21 mouse cellular contexts compared by ENCODE assay signal in the genomic region with DNA sequence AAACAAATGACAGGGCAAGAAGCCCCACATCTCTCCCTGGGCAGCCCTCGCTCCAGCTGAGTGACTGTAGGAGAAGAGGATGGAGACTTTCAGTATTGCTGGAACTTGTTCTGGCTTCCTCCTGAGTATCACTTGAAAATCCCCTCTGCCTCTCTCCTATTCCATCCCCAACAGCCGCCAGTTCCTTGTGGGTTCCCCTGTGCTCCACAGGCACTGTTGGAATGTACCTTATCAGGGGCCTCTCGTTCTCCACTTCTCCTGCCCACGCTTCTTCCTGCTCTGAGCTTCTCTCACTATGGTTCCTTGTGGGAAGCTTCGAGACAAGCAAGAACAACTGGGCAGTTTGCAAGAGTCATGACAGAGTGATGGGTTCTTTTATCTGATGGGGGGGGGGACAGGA. TPM values are rescaled to one million over a fixed set of nuclear protein-coding genes. Genes with fewer than 3 reads are reported as not detected.
A peak's percentile ranks its signal among the peaks of the same experiment; 100 is the strongest.
DNase-seq lines count a peak whose midpoint lies in the region; ATAC-seq and TF ChIP-seq lines count a peak whose summit lies in the region.
"Had no signal": no experiment of that assay in that cellular context is flagged by ENCODE, and none has a peak within 500 bp of the region (broad histone marks: within the 10 kb centered on the region; RNA-seq: fewer than 3 reads in every experiment).

No protein-coding gene starts in this region.

- peak; percentile 69 for ATAC-seq in heart, embryonic 16.5 days (replicated peaks; ENCODE audit: extremely low read depth, insufficient read depth, low FRiP score)
- ATAC-seq in lung, embryonic 16.5 days (ENCODE audit: low read depth), result peak; percentile 77
- ATAC-seq: forebrain, embryonic 16.5 days; midbrain, embryonic 15.5 days had no signal

- H3K9ac ChIP-seq in heart, embryonic 16.5 days (ENCODE audit: low read length), result no peak overlapping the region
- H3K9ac ChIP-seq in lung, embryonic 16.5 days (ENCODE audit: low read length), result no peak overlapping the region
- no peak overlapping the region for H3K9ac ChIP-seq in MEL (ENCODE audit: control insufficient read depth, low read depth, low read length, poor library complexity, severe bottlenecking)
- H3K9ac ChIP-seq: hindbrain, embryonic 15.5 days; midbrain, embryonic 15.5 days had no signal

- no peaks in the 10 kb centered on the region for H3K79me2 ChIP-seq in MEL (ENCODE audit: control insufficient read depth, insufficient read depth, low read length, poor library complexity)

- TF ChIP-seq RAD21 in MEL (IDR thresholded peaks at IDR 0.05; ENCODE audit: low read depth, low read length), result no peak

- no peak for TF ChIP-seq POLR2A in MEL (IDR thresholded peaks at IDR 0.05; ENCODE audit: control insufficient read depth in 1 of 2, insufficient read depth in 1 of 2, low read depth in 1 of 2, low read length in 2 of 2, poor library complexity in 1 of 2)

- H3K27ac ChIP-seq in heart, embryonic 10.5 days, result peak overlapping the region; percentile 42; the same call in 1 of the 2 replicates
- 0 out of 2 replicates have a peak overlapping the region, but pooled peaks have one; percentile 2 for H3K27ac ChIP-seq in heart, embryonic 16.5 days (ENCODE audit: low read length)
- no peak overlapping the region for H3K27ac ChIP-seq in lung, embryonic 16.5 days (ENCODE audit: low read length)
- no peak overlapping the region for H3K27ac ChIP-seq in MEL (ENCODE audit: control insufficient read depth, low read depth, low read length)
- H3K27ac ChIP-seq: forebrain, embryonic 10.5 days; hindbrain, embryonic 15.5 days; kidney, postnatal 0 days; midbrain, embryonic 15.5 days had no signal

- no peak for TF ChIP-seq CTCF in MEL (IDR thresholded peaks at IDR 0.05 in 2 of 3, conservative IDR thresholded peaks at IDR 0.05 in 1 of 3; ENCODE audit: control insufficient read depth in 1 of 3, insufficient read depth in 1 of 3, low read depth in 2 of 3, low read length in 3 of 3, poor library complexity in 1 of 3, severe bottlenecking in 1 of 3)

- no peaks in the 10 kb centered on the region for H3K36me3 ChIP-seq in heart, embryonic 10.5 days
- H3K36me3 ChIP-seq in heart, embryonic 16.5 days (ENCODE audit: control insufficient read depth, insufficient read depth), result no peaks in the 10 kb centered on the region
- no peaks in the 10 kb centered on the region for H3K36me3 ChIP-seq in lung, embryonic 16.5 days (ENCODE audit: control insufficient read depth, insufficient read depth, low read length)
- H3K36me3 ChIP-seq in MEL (ENCODE audit: control insufficient read depth in 1 of 2, insufficient read depth in 2 of 2, low read length in 2 of 2), result no peaks in the 10 kb centered on the region
- H3K36me3 ChIP-seq: forebrain, embryonic 10.5 days; G1E; hindbrain, embryonic 15.5 days; midbrain, embryonic 15.5 days had no signal

- H3K9me3 ChIP-seq in heart, embryonic 10.5 days, result no peaks in the 10 kb centered on the region
- no peaks in the 10 kb centered on the region for H3K9me3 ChIP-seq in heart, embryonic 16.5 days (replicated peaks; ENCODE audit: control insufficient read depth, low read length)
- H3K9me3 ChIP-seq in lung, embryonic 16.5 days (ENCODE audit: control insufficient read depth, low read length), result no peaks in the 10 kb centered on the region
- H3K9me3 ChIP-seq in MEL (replicated peaks; ENCODE audit: insufficient read depth, low read length), result no peaks in the 10 kb centered on the region
- H3K9me3 ChIP-seq: forebrain, embryonic 10.5 days; hindbrain, embryonic 15.5 days; midbrain, embryonic 15.5 days had no signal

- no peak for DNase-seq in heart, embryonic 10.5 days (ENCODE audit: low spot score)
- no peak for DNase-seq in heart, adult 18-20 months
- no peak for DNase-seq in heart, adult 8-10 months (ENCODE audit: low spot score)
- no peak for DNase-seq in lung, adult 18-20 months
- DNase-seq in MEL (ENCODE audit: low read depth, low spot score), result peak; percentile 14
- DNase-seq in neural tube, embryonic 10.5 days (ENCODE audit: extremely low spot score, low spot score), result no peak
- DNase-seq: adrenal gland, adult 2 months; cerebellum, adult 11-12 months; cerebellum, postnatal 14 days; gastrocnemius, postnatal 10 days; kidney, adult 2 months; layer of hippocampus, adult 9-11 months had no signal

- peak overlapping the region; percentile 36; the same call in 1 of the 2 replicates for H3K4me2 ChIP-seq in heart, embryonic 16.5 days (ENCODE audit: low read depth, low read length)
- H3K4me2 ChIP-seq in lung, embryonic 16.5 days (ENCODE audit: low read depth, low read length), result no peak overlapping the region
- H3K4me2 ChIP-seq: hindbrain, embryonic 15.5 days; midbrain, embryonic 15.5 days had no signal

- TF ChIP-seq EP300 in MEL (IDR thresholded peaks at IDR 0.05; ENCODE audit: low read depth in 1 of 2, low read length in 2 of 2), result no peak

- H3K4me1 ChIP-seq in heart, embryonic 10.5 days, result peaks cover 39% of the 10 kb centered on the region
- H3K4me1 ChIP-seq in heart, embryonic 16.5 days (ENCODE audit: control insufficient read depth, insufficient read depth, low read length), result peaks cover 27% of the 10 kb centered on the region
- peaks cover 7% of the 10 kb centered on the region; the same call in 1 of the 2 replicates for H3K4me1 ChIP-seq in lung, embryonic 16.5 days (replicated peaks; ENCODE audit: control insufficient read depth, insufficient read depth, low read length)
- H3K4me1 ChIP-seq in MEL (ENCODE audit: control insufficient read depth in 1 of 2, insufficient read depth in 2 of 2, low read length in 2 of 2), result peaks cover 0 to 9% of the 10 kb centered on the region in 2 experiments; a peak in 1 of 4 replicates
- H3K4me1 ChIP-seq: forebrain, embryonic 10.5 days had no signal

- H3K4me3 ChIP-seq in heart, embryonic 10.5 days, result no peak overlapping the region
- H3K4me3 ChIP-seq in heart, embryonic 16.5 days (ENCODE audit: low read length), result no peak overlapping the region
- H3K4me3 ChIP-seq in lung, embryonic 16.5 days (ENCODE audit: low read length), result no peak overlapping the region
- H3K4me3 ChIP-seq in MEL (ENCODE audit: control insufficient read depth in 1 of 2, insufficient read depth in 1 of 2, low read depth in 2 of 2, low read length in 2 of 2), result no peak overlapping the region
- H3K4me3 ChIP-seq: forebrain, embryonic 10.5 days; hindbrain, embryonic 15.5 days; midbrain, embryonic 15.5 days had no signal

- WGBS in heart, embryonic 10.5 days, result 16% methylated on average over 5 of the region's 5 CpGs
- 23% methylated on average over 5 of the region's 5 CpGs for WGBS in heart, embryonic 16.5 days
- 38% methylated on average over 5 of the region's 5 CpGs for WGBS in lung, embryonic 16.5 days

- no peaks in the 10 kb centered on the region for H3K27me3 ChIP-seq in heart, embryonic 10.5 days (ENCODE audit: insufficient read depth, poor library complexity, severe bottlenecking)
- H3K27me3 ChIP-seq in heart, embryonic 16.5 days (ENCODE audit: control insufficient read depth, insufficient read depth, low read length), result no peaks in the 10 kb centered on the region
- no peaks in the 10 kb centered on the region for H3K27me3 ChIP-seq in lung, embryonic 16.5 days (ENCODE audit: control insufficient read depth, insufficient read depth, low read depth, low read length)
- H3K27me3 ChIP-seq in MEL (ENCODE audit: control insufficient read depth in 1 of 2, insufficient read depth in 2 of 2, low read length in 2 of 2), result no peaks in the 10 kb centered on the region
- H3K27me3 ChIP-seq: CH12.LX; hindbrain, embryonic 15.5 days; midbrain, embryonic 15.5 days had no signal

TF ChIP-seq in MEL, 35 proteins besides CTCF, POLR2A, EP300 and RAD21:
- no peak for TF ChIP-seq BHLHE40 (IDR thresholded peaks at IDR 0.05; ENCODE audit: borderline replicate concordance, low read depth, low read length)
- TF ChIP-seq MXI1 (IDR thresholded peaks at IDR 0.05; ENCODE audit: low read depth, low read length), result no peak
- no peak for TF ChIP-seq RCOR1 (IDR thresholded peaks at IDR 0.05; ENCODE audit: low read depth, low read length)
- TF ChIP-seq SIN3A (IDR thresholded peaks at IDR 0.05; ENCODE audit: low read length), result no peak
- TF ChIP-seq ELF1 (IDR thresholded peaks at IDR 0.05; ENCODE audit: low read depth, low read length), result no peak
- no peak for TF ChIP-seq CHD2 (IDR thresholded peaks at IDR 0.05; ENCODE audit: low read length)
- TF ChIP-seq ZMIZ1 (IDR thresholded peaks at IDR 0.05; ENCODE audit: low read depth, low read length), result no peak
- no peak for TF ChIP-seq MAX (IDR thresholded peaks at IDR 0.05; ENCODE audit: low read length)
- TF ChIP-seq E2F4 (IDR thresholded peaks at IDR 0.05; ENCODE audit: borderline replicate concordance, low read depth, low read length), result no peak
- no peak for TF ChIP-seq ZNF384 (IDR thresholded peaks at IDR 0.05; ENCODE audit: low read depth, low read length)
- no peak for TF ChIP-seq MAZ (IDR thresholded peaks at IDR 0.05; ENCODE audit: low read depth, low read length)
- no peak for TF ChIP-seq TBP (IDR thresholded peaks at IDR 0.05; ENCODE audit: low read depth, low read length)
- no peak for TF ChIP-seq JUND (IDR thresholded peaks at IDR 0.05; ENCODE audit: low read depth, low read length)

RNA-seq across cellular contexts. Expression of a gene that starts 23.1 kb away (rescaled TPM):
- polyA plus RNA-seq in heart, embryonic 10.5 days (2016; fragmentation: Nextera tagmentation; extraction: Ambion mirVana), result 9.3 and 9.4 TPM in 2 replicates
- total RNA-seq in heart, adult 18-20 months (2021), result 1 to 10 TPM; 4.8 to 5.4 TPM
- 7.5 and 8.0 TPM in 2 replicates for polyA plus RNA-seq in heart, embryonic 16.5 days (2015; fragmentation: Nextera tagmentation; extraction: Ambion mirVana)
- 1 to 10 TPM; 3.2 to 6.0 (median 4.8) TPM for total RNA-seq in heart, adult 8-10 months (2022)
- 6.3 TPM in 2 replicates for polyA plus RNA-seq in lung, embryonic 16.5 days (2015; fragmentation: Nextera tagmentation; extraction: Ambion mirVana)
- not detected in 2 replicates for total RNA-seq in MEL (2012; rRNA removed)
- polyA plus RNA-seq in MEL (2012; ENCODE audit: insufficient read depth in 1 of 2, insufficient read length in 2 of 2, low read depth in 1 of 2, low replicate concordance in 2 of 2, missing spikeins in 1 of 2), result not detected
- polyA plus RNA-seq: G1E had no signal

Comparison
In these comparisons a context has a peak if more than half of its experiments do, and no peak if none do; other contexts are left out.
1. H3K27ac ChIP-seq: peak in heart, embryonic 10.5 days (single experiment) and heart, embryonic 16.5 days (single experiment); none in lung, embryonic 16.5 days (single experiment) and MEL (single experiment).